Mouse (Mus musculus) liver, postnatal 0 days (tissue): ENCODE measurements at regions not wholly inside any gene's neighbourhood (a gene's known extent, or its start where the extent isn't known, plus 50 kb on each side); places are given as distances from the start of the nearest gene placed in this dataset.

Experiments used
- CTCF ChIP-seq: sonication (generic); IDR thresholded peaks from 2 replicates; pipeline ENCODE4 v1.5.1; 2016; ENCODE audit warnings: antibody characterized with exemption, low read depth
- EP300 ChIP-seq: IDR thresholded peaks from 2 replicates; pipeline ENCODE4 v1.6.1; 2016; ENCODE audit warnings: antibody characterized with exemption, low read depth, mild to moderate bottlenecking

DNA sequence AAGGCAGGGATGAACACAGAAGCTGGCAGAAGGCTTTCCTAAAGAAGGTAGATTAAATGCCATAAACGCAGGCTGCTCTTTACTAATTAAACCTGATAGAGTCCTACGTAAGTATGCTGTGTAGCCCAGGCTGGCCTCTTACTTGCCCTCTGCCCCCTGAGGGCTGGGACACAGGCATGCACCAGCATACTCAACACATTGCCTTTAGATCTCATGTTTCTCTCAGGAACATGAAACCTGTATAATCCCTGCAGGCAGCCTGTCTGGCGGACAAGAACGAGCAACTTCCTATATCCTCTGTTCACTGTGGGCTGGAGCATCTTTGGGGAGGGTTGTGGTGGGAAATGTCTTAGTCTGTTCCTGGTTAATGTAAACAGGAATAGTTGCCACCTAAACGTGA lies 94.8 kb upstream of the Lclat1 start:
- TF ChIP-seq CTCF (no peak), EP300 (no peak)
